Mouse (Mus musculus) kidney, adult 9 months (tissue): ENCODE data around the gene Jade3.

Experiments
- DNase-seq: peaks from one replicate; pipeline ENCODE4 v3.0.0; 2022

Jade3 gene

GRCm38 (mm10) chrX:20548011-20548879, 122.8 kb downstream of the Jade3 start:
- peak; percentile 25 for DNase-seq

- peak; percentile 59 for DNase-seq
These were observed 123.5 kb downstream of the Jade3 start for GRCm38 (mm10) chrX:20548880-20549440.

GRCm38 (mm10) chrX:20549532-20549931, 124.0 kb downstream of the Jade3 start, which contains the start of gene Rgn:
Gene Rgn (plus strand): TSS chrX:20549787.
- DNase-seq = no peak

GRCm38 (mm10) chrX:20552199-20552598, 126.7 kb downstream of the Jade3 start:
- DNase-seq = no peak

- DNase-seq = no peak
These were observed 136.4 kb downstream of the Jade3 start for GRCm38 (mm10) chrX:20561846-20562245.

- DNase-seq = no peak
These were observed 138.5 kb downstream of the Jade3 start for GRCm38 (mm10) chrX:20563941-20564340.
